Mouse (Mus musculus): ENCODE results near the gene Trim39.
A peak's percentile ranks its signal among the peaks of the same experiment; 100 is the strongest.

Gene Trim39

GRCm38 (mm10) chr17:36271586-36272256, at the start of gene Trim39:
Gene Trim39, minus strand, starts transcription at chr17:36272247.
- DNase-seq = peak; percentile 89

- DNase-seq = no peak
These were observed 43.7 kb upstream of the Trim39 start for GRCm38 (mm10) chr17:36315689-36316253.

GRCm38 (mm10) chr17:36315041-36315688, 43.1 kb upstream of the Trim39 start:
- peak; percentile 85 for DNase-seq

- DNase-seq = peak; percentile 47
These were observed 42.5 kb upstream of the Trim39 start for GRCm38 (mm10) chr17:36314511-36314910.

- DNase-seq = no peak
These were observed 37.2 kb upstream of the Trim39 start for GRCm38 (mm10) chr17:36309293-36309692.

GRCm38 (mm10) chr17:36308855-36309254, 36.8 kb upstream of the Trim39 start:
- DNase-seq = peak; percentile 74

- DNase-seq = no peak
These were observed 14.3 kb upstream of the Trim39 start, which contains the start of gene H2-M10.2 for GRCm38 (mm10) chr17:36286390-36286789. Gene H2-M10.2, minus strand, starts transcription at chr17:36286490.

GRCm38 (mm10) chr17:36281521-36282245, 9.6 kb upstream of the Trim39 start:
- no peak for DNase-seq

GRCm38 (mm10) chr17:36274776-36275175, 2.7 kb upstream of the Trim39 start:
- DNase-seq = no peak

GRCm38 (mm10) chr17:36273796-36274195, 1.7 kb upstream of the Trim39 start:
- DNase-seq = no peak

GRCm38 (mm10) chr17:36272643-36273366, 758 bp upstream of the Trim39 start:
- DNase-seq = peak; percentile 43

GRCm38 (mm10) chr17:36270956-36271585, 976 bp downstream of the Trim39 start:
- peak; percentile 90 for DNase-seq

- no peak for DNase-seq
These were observed 6.2 kb downstream of the Trim39 start for GRCm38 (mm10) chr17:36265834-36266233.

- DNase-seq = no peak
These were observed 7.6 kb downstream of the Trim39 start for GRCm38 (mm10) chr17:36264273-36264925.

- no peak for DNase-seq
These were observed 10.4 kb downstream of the Trim39 start for GRCm38 (mm10) chr17:36261511-36262166.

- DNase-seq = no peak
These were observed 14.1 kb downstream of the Trim39 start, which contains the start of gene Rpp21 for GRCm38 (mm10) chr17:36257969-36258368. Gene Rpp21, minus strand, starts transcription at chr17:36258069.

GRCm38 (mm10) chr17:36257241-36257947, 14.7 kb downstream of the Trim39 start:
- peak; percentile 89 for DNase-seq

GRCm38 (mm10) chr17:36253087-36253600, 18.9 kb downstream of the Trim39 start:
- DNase-seq = no peak

GRCm38 (mm10) chr17:36252250-36252876, 19.7 kb downstream of the Trim39 start:
- no peak for DNase-seq

GRCm38 (mm10) chr17:36248886-36249285, 23.2 kb downstream of the Trim39 start:
- DNase-seq = no peak

Data from cerebellum, adult 11-12 months (tissue).